Mouse (Mus musculus): ENCODE measurements around the gene Txnip.

Gene Txnip

DNA sequence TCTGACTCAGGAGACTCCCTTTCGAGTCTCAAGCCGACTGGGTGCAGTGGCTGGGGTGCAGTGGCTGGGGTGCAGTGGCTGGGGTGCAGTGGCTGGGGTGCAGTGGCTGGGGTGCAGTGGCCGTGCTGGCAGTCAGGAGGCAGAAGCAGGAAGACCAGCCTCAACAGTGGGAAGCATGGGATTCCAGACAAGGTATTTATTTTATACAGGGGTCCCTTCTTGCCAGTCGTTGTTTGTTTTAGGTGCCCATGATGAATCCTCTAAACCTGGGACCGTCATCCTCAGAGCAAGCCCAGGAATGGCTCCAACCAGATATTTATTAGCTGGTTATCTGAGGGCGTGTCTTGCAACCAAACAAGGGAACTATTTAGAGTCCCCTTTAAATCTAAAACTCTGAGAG lies 4.2 kb upstream of the Txnip start:
- no peak for DNase-seq

DNA sequence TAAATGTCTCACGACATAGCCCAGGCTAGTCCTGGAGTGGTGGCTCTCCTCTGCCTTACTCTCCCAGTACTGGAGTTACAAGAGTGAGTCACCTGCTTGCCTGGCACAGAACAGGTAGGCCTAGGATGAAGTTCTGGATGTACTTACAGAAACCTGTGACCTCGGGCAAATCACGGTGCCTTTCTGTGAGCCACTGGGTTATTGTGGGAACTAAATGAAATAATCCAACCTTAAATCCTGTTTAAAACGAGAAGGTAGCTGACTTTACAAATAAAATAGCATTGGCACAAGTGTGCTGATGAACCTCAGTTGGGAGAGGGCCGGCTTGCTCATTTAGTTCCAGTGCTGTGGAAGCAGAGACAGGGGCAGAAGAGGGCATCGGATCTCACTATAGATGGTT lies 3.5 kb upstream of the Txnip start:
- no peak for DNase-seq

DNA sequence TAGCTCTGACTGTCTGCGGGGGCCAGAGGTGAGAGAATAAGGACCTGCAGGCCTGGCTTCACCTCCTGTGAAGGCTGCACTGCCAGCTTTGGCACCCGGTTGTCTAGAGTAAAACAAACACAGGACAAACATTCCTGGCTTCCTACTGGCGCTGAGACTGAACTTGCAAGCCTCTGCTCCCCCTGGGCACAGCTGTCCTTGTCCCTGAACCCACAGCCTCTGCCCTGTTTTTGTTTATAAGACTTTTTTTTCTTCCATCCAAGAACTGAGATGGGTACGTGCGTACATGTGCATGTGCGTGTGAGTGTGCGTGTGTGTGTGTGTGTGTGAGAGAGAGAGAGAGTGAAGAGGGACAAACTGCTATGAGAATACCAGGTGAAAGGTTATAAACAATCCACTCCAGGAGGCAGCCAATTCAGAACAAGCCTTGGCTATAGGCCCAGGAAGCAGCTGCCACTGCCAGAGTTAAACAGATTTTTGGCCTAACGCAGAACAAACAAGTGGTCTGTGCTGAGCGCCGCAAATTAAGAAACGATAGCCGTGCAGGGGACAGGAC lies 2.6 kb upstream of the Txnip start:
- DNase-seq: peak; percentile 51

DNA sequence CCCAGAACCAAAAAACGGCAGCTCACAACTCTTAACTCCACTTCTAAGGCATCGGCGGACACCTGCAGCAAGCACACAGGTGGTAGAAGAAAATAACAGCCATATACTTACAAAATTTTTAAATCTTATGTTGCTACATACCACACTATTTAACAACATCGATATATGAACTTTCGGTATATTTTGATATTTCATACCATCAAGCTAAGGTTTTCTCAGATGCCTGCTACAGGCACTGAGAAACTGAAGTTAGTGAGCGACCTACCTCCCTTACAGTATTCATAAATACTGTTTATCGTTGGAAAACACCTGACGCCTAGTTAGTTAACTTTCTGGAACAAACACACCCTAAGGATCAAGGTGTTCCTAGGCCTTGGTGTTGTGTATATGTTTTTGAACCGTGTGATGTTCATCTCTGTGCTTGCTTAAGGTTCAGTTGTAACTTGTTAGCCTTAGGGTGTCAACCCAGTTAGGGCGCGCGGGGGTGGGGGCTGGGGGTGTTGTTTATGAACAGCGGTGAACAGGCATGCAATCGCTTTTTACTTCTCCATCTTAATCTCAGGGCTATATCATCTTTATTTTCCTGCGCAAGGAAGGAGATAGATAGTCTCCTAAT lies 1.6 kb upstream of the Txnip start:
- no peak for DNase-seq

DNA sequence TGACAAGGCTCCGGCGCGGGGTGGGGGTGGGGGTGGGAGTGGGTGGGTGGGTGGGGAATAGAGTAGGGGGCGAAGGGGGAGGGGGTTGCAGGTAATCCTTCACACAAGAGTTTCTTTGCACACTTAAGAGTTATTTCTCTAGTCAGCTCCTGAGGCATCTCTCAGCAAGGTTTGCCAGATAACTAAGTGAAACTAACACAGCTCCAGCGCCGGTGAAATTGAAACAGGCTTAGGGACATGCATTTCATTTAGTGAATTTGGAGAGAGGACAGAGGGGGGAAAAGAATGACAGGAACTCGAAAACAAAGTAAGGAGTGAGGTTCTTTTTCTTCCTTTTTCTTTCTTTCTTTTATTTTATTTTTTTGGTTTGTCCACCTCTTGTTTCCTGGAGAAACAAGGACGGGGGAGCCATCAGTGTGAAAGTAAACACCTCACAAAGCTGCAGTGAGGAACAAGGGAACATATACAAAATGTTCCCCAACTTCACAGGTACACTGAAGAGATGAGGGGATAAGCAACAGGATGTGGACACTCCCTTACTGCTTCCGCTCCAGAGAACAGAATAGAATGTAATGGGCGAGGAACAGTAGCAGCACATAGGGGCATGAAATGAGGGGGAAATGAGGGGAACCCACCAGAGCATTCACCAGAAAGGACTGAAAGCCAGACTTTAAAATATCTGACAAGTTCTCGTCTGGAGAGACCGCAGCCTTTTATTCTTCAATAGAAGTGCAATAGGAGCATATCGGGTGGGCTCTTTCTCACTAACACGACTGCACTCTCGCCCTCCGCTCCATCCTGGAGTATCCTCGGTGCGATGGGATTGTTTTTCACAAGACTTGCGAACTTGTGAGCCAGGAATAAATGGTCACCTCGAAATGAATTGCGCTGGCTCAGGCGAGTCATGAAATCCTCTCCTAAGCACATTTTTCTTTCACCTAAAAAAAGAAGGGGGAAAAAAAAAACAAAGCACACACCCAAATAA lies 814 bp upstream of the Txnip start:
- no peak for DNase-seq

DNA sequence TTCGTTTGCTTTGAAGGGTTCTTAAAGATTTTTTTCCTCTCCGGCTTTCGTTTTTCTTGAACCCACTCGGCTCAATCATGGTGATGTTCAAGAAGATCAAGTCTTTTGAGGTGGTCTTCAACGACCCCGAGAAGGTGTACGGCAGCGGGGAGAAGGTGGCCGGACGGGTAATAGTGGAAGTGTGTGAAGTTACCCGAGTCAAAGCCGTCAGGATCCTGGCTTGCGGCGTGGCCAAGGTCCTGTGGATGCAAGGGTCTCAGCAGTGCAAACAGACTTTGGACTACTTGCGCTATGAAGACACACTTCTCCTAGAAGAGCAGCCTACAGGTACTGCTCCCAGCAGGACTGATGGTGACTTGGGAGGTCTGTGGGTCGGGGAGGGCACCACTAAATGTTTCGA lies 402 bp downstream of the Txnip start:
- no peak for DNase-seq

DNA sequence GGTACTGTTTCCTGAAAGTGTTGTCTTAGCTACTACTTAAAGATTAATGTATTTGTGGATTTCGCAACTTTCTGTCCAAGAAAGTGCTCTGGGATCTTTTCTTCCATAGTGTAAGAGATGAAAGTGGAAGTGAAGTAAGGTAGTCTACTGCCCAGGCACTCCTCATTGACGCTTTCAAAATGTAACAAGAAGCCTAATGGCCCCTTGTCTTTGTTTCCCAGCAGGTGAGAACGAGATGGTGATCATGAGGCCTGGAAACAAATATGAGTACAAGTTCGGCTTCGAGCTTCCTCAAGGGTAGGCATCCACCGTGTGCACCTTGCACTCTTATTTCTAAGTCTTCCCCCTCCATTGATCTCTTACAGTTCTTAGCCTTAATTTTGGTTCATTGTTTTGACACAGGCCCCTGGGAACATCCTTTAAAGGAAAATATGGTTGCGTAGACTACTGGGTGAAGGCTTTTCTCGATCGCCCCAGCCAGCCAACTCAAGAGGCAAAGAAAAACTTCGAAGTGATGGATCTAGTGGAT lies 975 bp downstream of the Txnip start:
- DNase-seq: no peak

DNA sequence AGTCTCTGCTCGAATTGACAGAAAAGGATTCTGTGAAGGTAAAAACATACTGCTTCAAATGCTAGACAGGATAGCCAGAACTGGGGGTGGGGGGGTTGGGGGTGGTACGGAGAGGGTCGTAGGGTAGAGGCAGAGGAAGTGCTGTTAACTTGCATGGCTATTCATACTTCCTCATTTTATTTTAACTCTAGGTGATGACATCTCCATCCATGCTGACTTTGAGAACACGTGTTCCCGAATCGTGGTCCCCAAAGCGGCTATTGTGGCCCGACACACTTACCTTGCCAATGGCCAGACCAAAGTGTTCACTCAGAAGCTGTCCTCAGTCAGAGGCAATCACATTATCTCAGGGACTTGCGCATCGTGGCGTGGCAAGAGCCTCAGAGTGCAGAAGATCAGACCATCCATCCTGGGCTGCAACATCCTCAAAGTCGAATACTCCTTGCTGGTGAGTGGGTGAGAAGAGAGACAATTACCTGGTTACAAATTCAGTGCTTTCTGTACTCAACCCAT lies 1.7 kb downstream of the Txnip start:
- DNase-seq: no peak

DNA sequence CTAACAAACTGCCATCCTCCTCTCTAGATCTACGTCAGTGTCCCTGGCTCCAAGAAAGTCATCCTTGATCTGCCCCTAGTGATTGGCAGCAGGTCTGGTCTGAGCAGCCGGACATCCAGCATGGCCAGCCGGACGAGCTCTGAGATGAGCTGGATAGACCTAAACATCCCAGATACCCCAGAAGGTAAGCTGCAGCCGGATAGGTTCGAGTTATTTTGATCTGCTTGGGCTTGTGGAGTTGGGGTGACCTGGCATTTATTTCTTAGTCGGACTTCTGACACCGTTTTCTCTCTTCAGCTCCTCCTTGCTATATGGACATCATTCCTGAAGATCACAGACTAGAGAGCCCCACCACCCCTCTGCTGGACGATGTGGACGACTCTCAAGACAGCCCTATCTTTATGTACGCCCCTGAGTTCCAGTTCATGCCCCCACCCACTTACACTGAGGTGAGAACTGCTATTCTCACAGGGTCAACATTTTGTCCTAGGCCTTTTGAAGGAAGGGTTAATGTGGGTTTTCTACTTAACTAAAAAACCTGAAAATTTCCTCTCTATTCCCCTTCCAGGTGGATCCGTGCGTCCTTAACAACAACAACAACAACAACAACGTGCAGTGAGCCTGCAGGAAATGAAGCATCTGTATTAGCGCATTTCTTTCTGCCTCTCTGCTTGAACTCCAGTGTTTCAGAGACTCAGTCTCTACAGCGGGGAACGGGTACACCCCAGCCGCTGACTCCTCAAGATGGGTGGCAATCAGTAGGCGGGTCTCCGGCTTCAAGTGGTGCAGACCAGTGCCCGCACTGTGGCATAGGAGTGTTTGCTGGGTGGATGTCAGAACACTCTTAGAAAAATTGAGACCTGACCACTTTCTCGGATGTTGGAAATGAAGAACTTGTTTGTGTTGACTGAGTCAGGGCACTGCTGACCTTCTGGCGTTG lies 2.4 kb downstream of the Txnip start:
- DNase-seq: no peak

DNA sequence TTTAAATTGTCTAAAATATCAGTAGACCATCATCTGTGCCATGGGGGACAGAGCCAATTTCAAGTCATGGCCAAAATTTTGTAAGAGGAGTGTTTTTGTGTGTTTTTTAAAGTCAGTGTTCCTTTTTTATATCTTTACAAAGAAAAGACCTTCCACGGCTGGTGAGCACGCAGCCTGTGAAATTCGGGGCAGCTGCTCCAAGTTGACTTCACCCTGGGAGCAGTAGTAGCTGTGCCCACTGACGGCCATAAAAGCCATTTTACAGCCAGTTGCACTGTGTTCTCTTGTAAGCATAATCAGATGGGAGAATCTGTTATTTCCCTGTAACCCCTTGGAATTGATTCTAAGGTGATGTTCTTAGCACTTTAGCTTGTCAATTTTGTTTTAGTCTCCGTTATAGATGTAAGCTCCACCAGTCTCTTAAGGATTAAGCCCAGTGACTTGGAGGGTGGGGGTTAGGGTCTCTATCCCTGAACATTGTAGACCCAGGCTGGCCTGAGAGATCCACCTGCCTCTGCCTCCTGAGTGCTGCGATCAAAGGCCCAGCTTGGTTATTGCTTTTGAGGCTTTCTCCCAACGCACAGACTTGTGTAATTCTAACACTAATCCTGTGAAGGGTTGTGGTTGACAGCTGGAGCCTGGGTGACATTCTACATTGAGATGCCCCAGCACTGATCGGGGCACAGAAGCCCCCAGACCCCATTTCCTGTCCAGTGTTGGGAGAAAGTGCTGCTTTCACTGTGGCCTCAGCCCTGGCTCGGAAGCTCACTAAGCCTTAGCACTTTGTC lies 3.3 kb downstream of the Txnip start:
- no peak for DNase-seq

DNA sequence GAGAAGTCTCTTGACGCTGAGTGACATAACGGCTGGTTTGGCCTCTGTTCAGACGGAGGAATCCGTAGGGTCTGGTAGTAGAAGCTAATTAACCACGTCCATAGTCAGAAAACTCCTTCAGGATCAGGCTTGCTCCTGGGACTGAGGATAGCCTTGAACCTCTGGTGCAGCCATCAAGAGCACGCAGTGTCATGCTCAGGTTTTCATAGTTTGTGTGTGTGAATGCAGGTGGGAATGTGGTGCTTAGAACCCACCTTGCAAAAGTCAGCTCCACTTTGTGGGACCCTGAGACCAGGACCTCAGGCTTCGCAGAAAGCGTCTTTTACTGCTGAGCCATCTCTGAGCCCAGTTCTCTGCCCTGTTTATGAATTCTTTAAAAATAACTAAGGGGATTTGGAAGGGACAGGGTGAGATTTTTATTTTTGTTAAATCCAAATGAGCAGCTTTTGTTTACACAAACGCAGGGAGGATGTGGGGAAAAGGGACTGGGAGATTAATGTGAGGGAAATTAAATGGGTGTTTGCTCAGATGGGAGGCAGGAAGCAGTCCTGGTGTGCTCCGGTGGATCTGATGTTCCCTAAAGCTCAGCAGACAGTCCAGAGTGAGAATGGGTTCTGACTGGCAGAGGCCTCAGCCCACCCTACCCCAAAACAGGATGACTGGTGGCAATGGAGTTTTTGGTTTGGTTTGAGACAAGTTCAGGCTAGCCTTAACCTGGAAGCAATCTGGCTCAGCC lies 4.4 kb downstream of the Txnip start:
- no peak for DNase-seq

DNA sequence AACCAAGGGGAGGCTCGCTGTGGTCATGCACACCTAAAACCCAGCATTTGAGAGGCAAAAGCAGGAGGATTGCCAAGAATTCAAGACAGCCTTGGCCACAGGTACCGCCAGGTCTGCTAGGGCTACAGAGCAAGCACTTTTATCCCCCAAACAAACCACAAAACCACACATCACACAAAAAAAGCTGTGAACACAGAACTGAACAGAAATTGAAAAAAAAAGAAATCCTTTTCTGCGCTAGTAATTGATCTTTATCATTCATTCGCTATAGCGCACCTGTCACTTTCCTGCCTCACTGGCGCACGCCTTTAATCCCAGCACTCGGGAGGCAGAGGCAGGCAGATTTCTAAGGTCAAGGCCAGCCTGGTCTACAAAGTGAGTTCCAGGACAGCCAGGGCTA lies 5.5 kb downstream of the Txnip start:
- no peak for DNase-seq

DNA sequence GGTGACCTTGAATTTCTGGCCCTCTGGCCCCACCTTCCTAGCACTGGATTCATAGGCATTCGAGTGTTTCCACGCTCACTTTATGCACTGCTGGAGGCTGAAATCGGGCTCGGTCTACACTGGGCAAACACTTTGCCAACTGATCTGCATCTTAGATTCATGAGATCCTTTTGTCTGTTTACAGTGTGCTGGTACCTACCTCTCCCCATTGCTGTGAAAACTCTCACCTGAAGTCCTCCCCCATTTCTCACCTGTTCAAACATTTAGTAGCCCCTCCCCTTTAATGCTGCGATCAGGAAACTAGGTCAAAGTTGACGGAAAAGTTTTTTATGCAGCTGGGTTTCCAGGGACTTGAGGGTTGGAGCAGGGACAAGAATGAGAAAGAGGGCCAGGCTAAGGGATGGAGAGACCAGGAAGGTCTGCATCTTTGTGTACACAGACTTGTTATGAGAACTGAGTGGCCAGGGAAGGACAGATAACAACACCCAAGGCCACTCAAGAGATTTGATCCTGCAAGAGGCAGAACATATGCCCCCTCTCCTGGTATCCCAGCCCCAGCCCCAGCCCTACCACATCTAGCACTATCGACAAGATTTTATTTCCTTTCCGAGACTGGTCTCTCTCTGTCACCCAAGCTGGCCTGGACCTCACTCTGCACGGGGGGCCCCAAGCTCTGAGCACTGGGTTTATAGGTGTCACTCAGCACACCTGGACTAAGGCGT lies 6.3 kb downstream of the Txnip start:
- DNase-seq: no peak

DNA sequence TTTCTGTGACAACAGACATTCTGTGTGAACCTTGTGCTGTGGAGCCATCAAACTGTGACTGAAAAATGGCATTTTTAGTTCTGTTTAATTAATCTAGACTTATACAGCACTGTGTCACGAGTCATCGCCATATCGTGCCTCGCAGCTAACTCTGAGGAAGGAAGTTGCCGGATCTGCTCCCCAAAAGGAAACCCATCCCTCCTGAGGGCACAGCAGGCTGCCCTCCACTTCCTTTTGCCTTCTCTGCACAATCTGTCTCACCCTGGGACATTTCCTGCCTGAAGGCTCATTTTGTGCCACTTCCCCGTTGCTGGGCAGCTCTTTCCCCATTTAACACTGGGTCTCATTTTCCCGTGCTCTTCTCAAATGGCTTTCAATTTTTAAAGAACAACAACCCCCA lies 6.9 kb downstream of the Txnip start:
- peak; percentile 57 for DNase-seq

DNA sequence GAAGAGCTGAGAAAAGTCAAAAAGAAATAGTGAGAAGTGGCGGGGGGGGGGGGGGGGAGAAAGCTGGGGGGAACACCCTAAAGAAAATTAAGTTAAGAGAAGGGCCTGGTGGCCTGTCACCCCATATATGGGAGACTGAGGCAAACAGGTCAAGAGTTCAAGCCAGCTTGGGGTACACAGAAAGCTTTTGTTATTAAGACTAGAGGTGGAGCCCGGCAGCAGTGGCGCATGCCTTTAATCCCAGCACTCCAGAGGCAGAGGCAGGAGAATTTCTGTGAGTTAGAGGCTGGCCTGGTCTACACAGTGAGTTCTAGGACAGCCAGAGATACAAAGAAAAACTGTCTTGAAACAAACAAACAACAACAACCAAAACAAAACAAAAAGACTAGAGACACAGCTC lies 7.3 kb downstream of the Txnip start:
- no peak for DNase-seq

DNA sequence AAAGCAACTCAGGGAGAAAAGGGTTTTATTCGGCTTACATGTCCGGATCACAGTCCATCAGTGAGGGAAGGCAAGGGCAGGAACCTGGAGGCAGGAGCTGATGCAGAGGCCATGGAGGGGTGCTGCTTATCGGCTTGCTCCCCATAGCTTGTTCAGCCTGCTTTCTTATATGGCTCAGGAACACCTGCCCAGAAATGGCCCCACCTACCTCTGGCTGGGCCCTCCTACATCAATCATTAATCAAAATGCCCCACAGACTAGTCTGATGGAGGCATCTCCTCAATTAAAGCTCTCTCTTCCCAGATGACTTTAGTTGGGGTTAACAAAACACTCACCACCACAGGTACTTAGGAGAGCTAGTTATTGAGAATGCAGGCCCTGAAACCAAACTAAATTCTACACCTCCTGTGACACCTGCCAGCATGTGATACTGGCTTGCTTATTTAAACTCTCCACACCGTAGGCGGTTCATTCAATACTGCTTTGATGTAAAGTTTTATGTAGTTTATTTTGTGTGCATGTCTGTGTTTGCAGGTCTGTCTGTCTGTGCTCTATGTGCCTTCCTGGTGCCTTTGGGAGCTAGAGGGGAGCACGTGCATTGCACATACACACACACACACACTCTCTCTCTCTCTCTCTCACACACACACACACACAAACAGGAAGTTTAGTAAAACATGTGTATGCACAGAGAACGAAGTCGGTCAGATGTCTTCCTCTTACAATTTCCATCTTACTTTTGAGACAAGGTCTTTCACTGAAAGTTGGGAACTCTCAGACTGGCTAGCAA lies 9.1 kb downstream of the Txnip start:
- no peak for DNase-seq

DNA sequence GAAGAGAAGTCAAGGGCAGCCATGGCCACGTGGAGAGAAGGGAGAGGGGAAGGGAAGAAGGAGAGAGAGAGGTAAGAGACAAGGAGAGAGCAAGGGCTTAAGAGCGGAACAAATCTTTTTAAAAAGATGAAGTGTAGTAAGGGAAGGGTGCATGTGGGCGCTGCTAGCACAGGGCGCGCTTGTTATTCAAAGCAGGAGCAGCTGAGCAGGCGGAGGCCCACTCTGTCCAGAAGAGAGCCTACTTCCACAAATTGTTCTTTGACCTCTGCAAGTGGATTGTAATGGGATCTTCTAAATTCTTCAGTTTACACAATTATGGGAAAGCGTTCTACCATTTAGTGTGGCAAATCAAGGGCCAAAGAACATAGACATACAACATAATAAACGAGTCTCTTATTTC lies 10.8 kb downstream of the Txnip start:
- no peak for DNase-seq

DNA sequence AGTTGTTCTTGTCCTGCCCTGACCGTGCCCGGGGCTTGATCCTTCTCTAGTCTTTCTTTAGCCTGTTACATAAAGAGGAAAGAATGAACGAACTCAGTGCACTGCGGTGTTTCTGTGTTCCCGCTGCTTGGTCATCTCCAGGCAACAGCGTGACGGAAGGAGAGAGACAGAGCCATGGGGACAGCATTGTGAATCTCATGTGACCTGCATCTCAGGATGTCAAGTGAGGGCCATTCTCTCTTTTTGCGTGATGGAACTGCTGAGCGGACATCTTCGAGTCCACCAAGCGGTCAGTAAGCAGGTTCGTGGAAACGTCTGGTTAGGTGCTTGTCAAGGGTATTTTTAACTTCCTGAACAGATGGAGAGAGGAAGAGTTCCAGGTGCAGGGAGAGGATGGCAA lies 11.7 kb downstream of the Txnip start:
- DNase-seq: no peak

DNA sequence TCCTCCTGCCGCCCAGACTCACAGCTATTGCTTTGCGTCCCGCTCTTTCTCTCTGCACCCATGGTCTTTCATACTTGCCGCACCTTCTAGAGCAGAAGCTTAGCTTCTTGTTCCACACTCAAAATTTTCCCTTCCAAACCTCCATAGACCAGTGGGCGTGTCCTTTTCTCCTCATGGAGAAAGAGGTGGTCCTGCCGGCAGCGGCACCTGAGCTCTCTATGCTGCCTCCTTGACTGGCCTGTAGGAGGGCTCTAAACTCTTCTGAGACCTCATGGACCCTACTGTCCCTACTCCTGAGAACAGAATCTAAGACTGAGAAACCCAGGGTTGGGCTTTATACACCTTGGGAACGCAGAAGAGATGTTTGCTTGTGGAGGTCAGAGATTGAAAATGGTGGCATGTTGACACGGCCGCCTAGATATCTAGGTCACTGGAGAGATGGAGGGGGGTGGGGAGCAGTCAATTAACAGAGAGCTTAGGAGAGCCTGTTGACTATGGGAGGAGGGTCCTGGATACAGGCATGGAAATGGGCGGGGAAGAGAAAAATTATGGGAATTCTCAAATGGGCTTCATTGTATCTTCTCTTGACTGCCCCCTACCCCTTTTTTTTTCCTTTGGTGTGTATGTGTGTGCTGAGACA lies 12.3 kb downstream of the Txnip start:
- DNase-seq: no peak
